Mouse (Mus musculus) neural tube, embryonic 11.5 days (tissue): ENCODE measurements around the gene Apeh. TPM values are rescaled to one million over a fixed set of nuclear protein-coding genes. Genes with fewer than 3 reads are reported as not detected.

ENCODE experiments used
- ATAC-seq: fragments of 200-750 bp; cut with Nextera tagmentation; 2 replicates; pipeline ENCODE4 v1.8.0; 2017; ENCODE audit warnings: moderate number of reproducible peaks, mild to moderate bottlenecking, moderate TSS enrichment, moderate library complexity; ENCODE audit not compliant: insufficient read depth, low FRiP score, low TSS enrichment
- DNase-seq: peaks from one replicate; pipeline ENCODE4 v3.0.0-alpha.2; 2015; ENCODE audit warnings: low spot score
- H3K27ac ChIP-seq: fragments of 300-500 bp; sonication (generic); 2 replicates; pipeline ENCODE4 v1.5.1; 2014; ENCODE audit warnings: low read depth, mild to moderate bottlenecking, low read length
- H3K27me3 ChIP-seq: fragments of 300-500 bp; sonication (generic); 2 replicates; pipeline ENCODE4 v1.6.1; 2014; ENCODE audit warnings: mild to moderate bottlenecking, low read length, mixed read lengths; ENCODE audit not compliant: control insufficient read depth, insufficient read depth
- H3K36me3 ChIP-seq: fragments of 300-500 bp; sonication (generic); 2 replicates; pipeline ENCODE4 v1.6.1; 2014; ENCODE audit warnings: mild to moderate bottlenecking, low read length, moderate library complexity, mixed read lengths; ENCODE audit not compliant: control insufficient read depth, insufficient read depth
- H3K4me1 ChIP-seq: fragments of 300-500 bp; sonication (generic); 2 replicates; pipeline ENCODE4 v1.6.1; 2014; ENCODE audit warnings: low read length, mixed read lengths; ENCODE audit not compliant: control insufficient read depth, insufficient read depth
- H3K4me2 ChIP-seq: fragments of 300-500 bp; sonication (generic); 2 replicates; pipeline ENCODE4 v1.6.1; 2014; ENCODE audit warnings: low read depth, mild to moderate bottlenecking, moderate library complexity
- H3K4me3 ChIP-seq: fragments of 300-500 bp; sonication (generic); 2 replicates; pipeline ENCODE4 v1.5.1; 2014; ENCODE audit warnings: low read depth, low read length
- H3K9ac ChIP-seq: fragments of 300-500 bp; sonication (generic); 2 replicates; pipeline ENCODE4 v1.6.1; 2014; ENCODE audit warnings: mild to moderate bottlenecking, low read length
- H3K9me3 ChIP-seq: fragments of 300-500 bp; sonication (generic); 2 replicates; pipeline ENCODE4 v1.6.1; 2016; ENCODE audit warnings: low read length; ENCODE audit not compliant: control insufficient read depth
- WGBS: fragments of 180-500 bp; shearing (Covaris S2); extraction: QIAGEN DNeasy Blood & Tissue Kit; methylation state at CpG from one replicate; pipeline ENCODE4 v1.1.7; 2014; 5-methylcytosine and 5-hydroxymethylcytosine counted together
- polyA plus RNA-seq: library from polyadenylated mRNA; unstranded; fragments of >200 nt; fragmentation: Nextera tagmentation; extraction: Ambion mirVana; gene quantifications from 2 replicates; pipeline ENCODE4 v1.2.1, GENCODE M21; 2014

The Apeh gene
- polyA plus RNA-seq, 1 experiment from 2014 or later: 62.7 TPM

- Histone ChIP-seq H3K4me3 (no peak overlapping the region), H3K9me3 (no peaks in the 10 kb centered on the region), H3K9ac (no peak overlapping the region), H3K27me3 (no peaks in the 10 kb centered on the region), H3K36me3 (peaks cover 13% of the 10 kb centered on the region), H3K4me2 (no peak overlapping the region), H3K27ac (no peak overlapping the region), H3K4me1 (peaks cover 7% of the 10 kb centered on the region; the same call in 1 of the 2 replicates)
- ATAC-seq: no peak
- no peak for DNase-seq
- 95% methylated on average over 15 of the region's 15 CpGs for WGBS
Observed at GRCm38 (mm10) chr9:108053665-108054225, 40.7 kb downstream of the Apeh start.

GRCm38 (mm10) chr9:108052885-108053664 lies 41.3 kb downstream of the Apeh start, which contains the start of gene Amigo3:
TSS of gene Amigo3 (plus strand) at chr9:108053159.
- Histone ChIP-seq H3K4me3 (no peak within 1 kb of the TSS), H3K36me3 (peaks cover 11% of the 10 kb centered on the region), H3K9me3 (no peaks in the 10 kb centered on the region), H3K9ac (no peak within 1 kb of the TSS; the same call in 1 of the 2 replicates), H3K27me3 (no peaks in the 10 kb centered on the region), H3K4me2 (peak within 1 kb of the TSS; percentile 9; the same call in 1 of the 2 replicates), H3K4me1 (peaks cover 11% of the 10 kb centered on the region), H3K27ac (no peak within 1 kb of the TSS)
- ATAC-seq (0 out of 2 replicates have a peak, but pooled peaks have one; percentile 16), DNase-seq (peak; percentile 96)
- WGBS: 56% methylated on average over 20 of the region's 20 CpGs

GRCm38 (mm10) chr9:108052411-108052810 lies 42.0 kb downstream of the Apeh start:
- Histone ChIP-seq H3K9ac (no peak overlapping the region), H3K4me3 (no peak overlapping the region), H3K27ac (no peak overlapping the region), H3K4me1 (peaks cover 13% of the 10 kb centered on the region), H3K27me3 (no peaks in the 10 kb centered on the region), H3K9me3 (no peaks in the 10 kb centered on the region), H3K36me3 (peaks cover 11% of the 10 kb centered on the region), H3K4me2 (no peak overlapping the region)
- no peak for ATAC-seq
- no peak for DNase-seq
- 75% methylated on average over 7 of the region's 7 CpGs for WGBS

GRCm38 (mm10) chr9:108051931-108052220 lies 42.5 kb downstream of the Apeh start:
- H3K4me3 ChIP-seq: no peak overlapping the region
- peaks cover 13% of the 10 kb centered on the region for H3K4me1 ChIP-seq
- no peak overlapping the region for H3K27ac ChIP-seq
- no peak overlapping the region for H3K4me2 ChIP-seq
- H3K9me3 ChIP-seq: no peaks in the 10 kb centered on the region
- no peak overlapping the region for H3K9ac ChIP-seq
- peaks cover 11% of the 10 kb centered on the region for H3K36me3 ChIP-seq
- DNase-seq: no peak
- ATAC-seq: no peak
- WGBS: 92% methylated on average over 4 of the region's 4 CpGs
- H3K27me3 ChIP-seq: no peaks in the 10 kb centered on the region

DNA sequence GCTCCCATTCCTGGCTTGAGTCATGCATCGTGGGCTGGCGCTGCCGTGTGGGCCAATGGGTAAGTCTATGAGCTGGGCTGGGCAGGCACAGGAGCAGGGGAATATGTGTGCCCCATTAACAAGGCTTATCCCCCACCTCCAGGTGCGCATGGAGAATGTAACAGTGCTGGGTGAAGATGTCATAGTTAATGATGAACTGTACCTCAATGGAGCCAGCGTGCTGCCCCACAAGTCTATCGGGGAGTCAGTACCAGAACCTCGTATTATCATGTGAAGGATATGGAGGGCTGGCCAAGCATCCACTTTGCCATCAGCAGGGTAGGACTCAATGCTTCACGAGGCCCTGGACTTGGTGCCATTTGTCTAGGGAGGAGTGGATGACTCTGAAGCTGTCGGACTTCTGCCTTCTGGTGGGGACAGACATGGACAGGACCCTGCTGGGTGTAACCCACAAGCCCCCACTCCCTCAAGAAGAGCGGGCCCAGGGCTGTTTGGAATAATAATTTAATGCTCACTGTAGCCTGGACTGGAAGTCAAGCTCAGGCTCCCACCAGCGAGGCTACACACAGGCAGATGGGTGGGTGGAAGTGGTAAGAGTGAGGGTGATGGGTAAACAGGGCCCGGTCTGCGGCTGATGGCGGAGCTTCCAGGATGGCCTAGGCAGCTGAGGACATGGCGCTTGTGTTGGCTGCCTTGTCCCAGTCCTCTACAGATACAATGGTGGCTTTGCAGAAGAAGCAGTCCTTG lies 43.0 kb downstream of the Apeh start:
- Histone ChIP-seq H3K9ac (no peak overlapping the region), H3K36me3 (peaks cover 14% of the 10 kb centered on the region), H3K4me3 (no peak overlapping the region), H3K9me3 (no peaks in the 10 kb centered on the region), H3K27ac (no peak overlapping the region), H3K27me3 (no peaks in the 10 kb centered on the region), H3K4me2 (no peak overlapping the region), H3K4me1 (peaks cover 13% of the 10 kb centered on the region)
- ATAC-seq (no peak), DNase-seq (no peak)
- WGBS: 93% methylated on average over 15 of the region's 15 CpGs

GRCm38 (mm10) chr9:108049561-108050251 lies 44.7 kb downstream of the Apeh start:
- WGBS: 40% methylated on average over 15 of the region's 15 CpGs
- no peaks in the 10 kb centered on the region for H3K9me3 ChIP-seq
- ATAC-seq (peak; percentile 13; the same call in 1 of the 2 replicates), DNase-seq (no peak)
- no peaks in the 10 kb centered on the region for H3K27me3 ChIP-seq
- no peak overlapping the region for H3K27ac ChIP-seq
- H3K4me1 ChIP-seq: peaks cover 13% of the 10 kb centered on the region
- peak overlapping the region; percentile 83 for H3K4me2 ChIP-seq
- peak overlapping the region; percentile 68 for H3K4me3 ChIP-seq
- peaks cover 25% of the 10 kb centered on the region for H3K36me3 ChIP-seq
- H3K9ac ChIP-seq: peak overlapping the region; percentile 72

GRCm38 (mm10) chr9:108049016-108049455 lies 45.4 kb downstream of the Apeh start, which contains the start of gene Gmppb:
TSS of gene Gmppb (plus strand) at chr9:108049242.
- Histone ChIP-seq H3K9ac (peak within 1 kb of the TSS; percentile 72), H3K4me2 (peak within 1 kb of the TSS; percentile 83), H3K36me3 (peaks cover 25% of the 10 kb centered on the region), H3K27me3 (no peaks in the 10 kb centered on the region), H3K27ac (peak within 1 kb of the TSS; percentile 56), H3K4me1 (peaks cover 13% of the 10 kb centered on the region), H3K4me3 (peak within 1 kb of the TSS; percentile 68), H3K9me3 (no peaks in the 10 kb centered on the region)
- under 1% methylated on average over 36 of the region's 39 CpGs for WGBS
- DNase-seq (peak; percentile 97), ATAC-seq (peak; percentile 94)

DNA sequence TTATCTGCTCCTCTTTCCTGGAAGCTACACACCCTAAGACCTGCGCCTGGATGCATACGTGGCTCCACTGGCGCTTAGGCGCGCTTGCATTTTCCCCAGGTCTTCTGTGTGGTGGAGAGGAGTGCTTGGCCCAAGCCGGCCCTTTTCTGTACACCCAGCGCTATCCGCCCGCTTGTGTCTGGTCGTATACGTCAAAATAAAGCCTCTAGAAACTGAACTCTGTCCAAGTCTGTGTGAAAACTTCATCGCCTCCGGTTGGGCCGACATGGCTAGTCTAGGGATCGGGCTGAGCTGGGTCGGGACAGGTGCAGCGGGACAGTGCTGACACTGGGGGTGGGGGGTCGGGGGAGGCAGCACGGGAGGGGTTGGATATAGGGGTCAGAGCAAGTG lies 45.8 kb downstream of the Apeh start:
- H3K36me3 ChIP-seq: peaks cover 21% of the 10 kb centered on the region
- WGBS: 2% methylated on average over 19 of the region's 19 CpGs
- H3K27ac ChIP-seq: peak overlapping the region; percentile 56

More for the DNA sequence above, 45.8 kb downstream of the Apeh start:
- Histone ChIP-seq H3K4me2 (peak overlapping the region; percentile 83), H3K9ac (peak overlapping the region; percentile 62), H3K27me3 (no peaks in the 10 kb centered on the region), H3K4me3 (peak overlapping the region; percentile 68), H3K4me1 (peaks cover 13% of the 10 kb centered on the region), H3K9me3 (no peaks in the 10 kb centered on the region)
- ATAC-seq: peak; percentile 61
- DNase-seq: peak; percentile 47
